Mouse (Mus musculus) stomach, embryonic 16.5 days (tissue): ENCODE data around the gene Acadl. TPM values are rescaled to one million over a fixed set of nuclear protein-coding genes. Genes with fewer than 3 reads are reported as not detected.

Experiments
- ATAC-seq: fragments of 200-750 bp; cut with Nextera tagmentation; 2 replicates; pipeline ENCODE4 v1.8.0; 2017; ENCODE audit warnings: moderate number of reproducible peaks, moderate TSS enrichment; ENCODE audit not compliant: insufficient read depth, low FRiP score
- H3K27ac ChIP-seq: fragments of 300-500 bp; sonication (generic); 2 replicates; pipeline ENCODE4 v1.5.1; 2014; ENCODE audit warnings: low read length
- H3K27me3 ChIP-seq: fragments of 300-500 bp; sonication (generic); 2 replicates; pipeline ENCODE4 v1.6.1; 2014; ENCODE audit warnings: low read length, control low read depth, mixed read lengths; ENCODE audit not compliant: control insufficient read depth, insufficient read depth
- H3K36me3 ChIP-seq: fragments of 300-500 bp; sonication (generic); 2 replicates; pipeline ENCODE4 v1.6.1; 2014; ENCODE audit warnings: low read length; ENCODE audit not compliant: control insufficient read depth, insufficient read depth
- H3K4me1 ChIP-seq: fragments of 300-500 bp; sonication (generic); 2 replicates; pipeline ENCODE4 v1.6.1; 2014; ENCODE audit warnings: low read length, control low read depth, mixed read lengths; ENCODE audit not compliant: control insufficient read depth, insufficient read depth
- H3K4me2 ChIP-seq: fragments of 300-500 bp; sonication (generic); 2 replicates; pipeline ENCODE4 v1.6.1; 2014; ENCODE audit warnings: low read depth, low read length, mixed read lengths
- H3K4me3 ChIP-seq: fragments of 300-500 bp; sonication (generic); replicated peaks from 2 replicates; pipeline ENCODE4 v1.5.1; 2014; ENCODE audit warnings: mild to moderate bottlenecking, low read length
- H3K9ac ChIP-seq: fragments of 300-500 bp; sonication (generic); 2 replicates; pipeline ENCODE4 v1.6.1; 2014; ENCODE audit warnings: low read length
- H3K9me3 ChIP-seq: fragments of 300-500 bp; sonication (generic); replicated peaks from 2 replicates; pipeline ENCODE4 v1.6.1; 2016; ENCODE audit warnings: low read length, control low read depth; ENCODE audit not compliant: control insufficient read depth
- WGBS: fragments of 180-500 bp; shearing (Covaris S2); extraction: QIAGEN DNeasy Blood & Tissue Kit; methylation state at CpG from one replicate; pipeline ENCODE4 v1.1.7; 2014; 5-methylcytosine and 5-hydroxymethylcytosine counted together
- polyA plus RNA-seq: library from polyadenylated mRNA; unstranded; fragments of >200 nt; fragmentation: Nextera tagmentation; extraction: Ambion mirVana; gene quantifications from 2 replicates; pipeline ENCODE4 v1.2.1, GENCODE M21; 2015

Gene Acadl
- polyA plus RNA-seq: 188 and 195 TPM in 2 replicates

- H3K4me1 ChIP-seq: peaks cover 12% of the 10 kb centered on the region
- H3K36me3 ChIP-seq: peaks cover 3% of the 10 kb centered on the region; the same call in 1 of the 2 replicates
- H3K27me3 ChIP-seq: no peaks in the 10 kb centered on the region
- H3K27ac ChIP-seq: peak within 1 kb of the TSS; percentile 86
- H3K9me3 ChIP-seq: peaks cover under 1% of the 10 kb centered on the region; the same call in 1 of the 2 replicates
- peak within 1 kb of the TSS; percentile 64 for H3K4me2 ChIP-seq
- under 1% methylated on average over 85 of the region's 85 CpGs for WGBS
- peak; percentile 94 for ATAC-seq
- peak within 1 kb of the TSS; percentile 71 for H3K4me3 ChIP-seq
- H3K9ac ChIP-seq: peak within 1 kb of the TSS; percentile 84
These were observed at the start of gene Acadl for GRCm38 (mm10) chr1:66862712-66863511. TSS of gene Acadl (minus strand) at chr1:66863277.

- Histone ChIP-seq H3K4me3 (no peak overlapping the region), H3K4me2 (no peak overlapping the region), H3K27ac (no peak overlapping the region), H3K9me3 (no peaks in the 10 kb centered on the region), H3K36me3 (no peaks in the 10 kb centered on the region), H3K9ac (no peak overlapping the region), H3K4me1 (no peaks in the 10 kb centered on the region), H3K27me3 (no peaks in the 10 kb centered on the region)
- no peak for ATAC-seq
- WGBS: 47% methylated on average over 1 of the region's 1 CpGs
These were observed 49.2 kb upstream of the Acadl start for GRCm38 (mm10) chr1:66912305-66912704.

- Histone ChIP-seq H3K27me3 (no peaks in the 10 kb centered on the region), H3K4me2 (no peak overlapping the region), H3K4me3 (no peak overlapping the region), H3K4me1 (no peaks in the 10 kb centered on the region), H3K36me3 (no peaks in the 10 kb centered on the region), H3K9ac (no peak overlapping the region), H3K27ac (no peak overlapping the region), H3K9me3 (no peaks in the 10 kb centered on the region)
- WGBS: 82% methylated on average over 3 of the region's 3 CpGs
- ATAC-seq: no peak
These were observed 39.5 kb upstream of the Acadl start for GRCm38 (mm10) chr1:66902566-66902965.

GRCm38 (mm10) chr1:66900946-66901345 lies 37.9 kb upstream of the Acadl start:
- no peaks in the 10 kb centered on the region for H3K36me3 ChIP-seq
- ATAC-seq: peak; percentile 76; the same call in 1 of the 2 replicates
- H3K9me3 ChIP-seq: no peaks in the 10 kb centered on the region
- no peak overlapping the region for H3K9ac ChIP-seq
- H3K27ac ChIP-seq: no peak overlapping the region
- H3K27me3 ChIP-seq: no peaks in the 10 kb centered on the region
- no peaks in the 10 kb centered on the region for H3K4me1 ChIP-seq
- WGBS: 68% methylated on average over 4 of the region's 4 CpGs
- H3K4me3 ChIP-seq: no peak overlapping the region
- no peak overlapping the region for H3K4me2 ChIP-seq

GRCm38 (mm10) chr1:66898261-66898660 lies 35.2 kb upstream of the Acadl start:
- ATAC-seq: no peak
- Histone ChIP-seq H3K27me3 (no peaks in the 10 kb centered on the region), H3K4me1 (no peaks in the 10 kb centered on the region), H3K36me3 (no peaks in the 10 kb centered on the region), H3K4me2 (no peak overlapping the region), H3K9ac (no peak overlapping the region), H3K27ac (no peak overlapping the region), H3K4me3 (no peak overlapping the region), H3K9me3 (no peaks in the 10 kb centered on the region)
- WGBS: 83% methylated on average over 7 of the region's 7 CpGs

DNA sequence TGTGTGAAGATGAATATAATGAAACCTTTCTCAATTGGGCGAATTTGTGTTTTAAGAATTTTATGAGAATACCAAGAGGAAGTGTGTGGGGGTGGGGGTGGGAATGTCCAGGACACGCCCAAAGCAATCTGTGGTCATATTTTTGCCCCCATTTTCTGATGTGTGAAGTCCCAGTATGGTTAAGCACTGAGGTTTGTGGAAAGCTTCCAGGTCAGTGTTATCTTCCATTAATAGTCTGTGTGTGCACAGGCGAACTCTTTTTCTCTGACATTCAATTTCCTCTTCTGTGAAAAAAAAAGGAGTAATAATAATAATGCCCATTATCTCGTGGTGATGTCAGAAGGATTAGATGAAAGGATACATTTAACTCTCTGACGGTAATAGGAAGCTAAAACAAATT lies 33.5 kb upstream of the Acadl start:
- Histone ChIP-seq H3K4me1 (no peaks in the 10 kb centered on the region), H3K27me3 (no peaks in the 10 kb centered on the region), H3K9me3 (no peaks in the 10 kb centered on the region), H3K9ac (no peak overlapping the region), H3K36me3 (no peaks in the 10 kb centered on the region), H3K4me2 (peak overlapping the region; percentile 41), H3K27ac (0 out of 2 replicates have a peak overlapping the region, but pooled peaks have one; percentile 7), H3K4me3 (no peak overlapping the region)
- WGBS: 34% methylated on average over 5 of the region's 5 CpGs
- ATAC-seq: no peak

- 0 out of 2 replicates have a peak overlapping the region, but pooled peaks have one; percentile 11 for H3K4me3 ChIP-seq
- 17% methylated on average over 5 of the region's 5 CpGs for WGBS
These were observed 33.0 kb upstream of the Acadl start for GRCm38 (mm10) chr1:66896125-66896524.

GRCm38 (mm10) chr1:66895837-66896118 lies 32.7 kb upstream of the Acadl start:
- Histone ChIP-seq H3K36me3 (no peaks in the 10 kb centered on the region), H3K4me3 (0 out of 2 replicates have a peak overlapping the region, but pooled peaks have one; percentile 11), H3K27ac (no peak overlapping the region; the same call in 1 of the 2 replicates), H3K4me1 (no peaks in the 10 kb centered on the region), H3K27me3 (no peaks in the 10 kb centered on the region), H3K9ac (0 out of 2 replicates have a peak overlapping the region, but pooled peaks have one; percentile 19), H3K9me3 (no peaks in the 10 kb centered on the region), H3K4me2 (peak overlapping the region; percentile 41)
- peak; percentile 79; the same call in 1 of the 2 replicates for ATAC-seq

More at GRCm38 (mm10) chr1:66896125-66896524, 33.0 kb upstream of the Acadl start:
- Histone ChIP-seq H3K4me2 (peak overlapping the region; percentile 41), H3K4me1 (no peaks in the 10 kb centered on the region), H3K27me3 (no peaks in the 10 kb centered on the region), H3K9ac (0 out of 2 replicates have a peak overlapping the region, but pooled peaks have one; percentile 19), H3K9me3 (no peaks in the 10 kb centered on the region), H3K27ac (peak overlapping the region; percentile 7; the same call in 1 of the 2 replicates), H3K36me3 (no peaks in the 10 kb centered on the region)
- peak; percentile 77 for ATAC-seq

- Histone ChIP-seq H3K27me3 (no peaks in the 10 kb centered on the region), H3K4me1 (no peaks in the 10 kb centered on the region), H3K4me3 (no peak overlapping the region), H3K9ac (no peak overlapping the region), H3K27ac (no peak overlapping the region), H3K4me2 (peak overlapping the region; percentile 41; the same call in 1 of the 2 replicates), H3K9me3 (no peaks in the 10 kb centered on the region), H3K36me3 (no peaks in the 10 kb centered on the region)
- no peak for ATAC-seq
- 56% methylated on average over 6 of the region's 6 CpGs for WGBS
These were observed 32.2 kb upstream of the Acadl start for GRCm38 (mm10) chr1:66895093-66895836.
